In genomic region chr15:27480333-27481015, GRCm38 (mm10) we compare ENCODE assay signal across 22 mouse cellular contexts. TPM values are rescaled to one million over a fixed set of nuclear protein-coding genes. Genes with fewer than 3 reads are reported as not detected.
DNase-seq lines count a peak whose midpoint lies in the region; ATAC-seq and TF ChIP-seq lines count a peak whose summit lies in the region.
"Had no signal": no experiment of that assay in that cellular context is flagged by ENCODE, and none has a peak within 500 bp of the region (broad histone marks: within the 10 kb centered on the region; RNA-seq: fewer than 3 reads in every experiment).

No protein-coding gene starts in this region.

- H3K27me3 ChIP-seq in heart, embryonic 10.5 days (ENCODE audit: insufficient read depth, poor library complexity, severe bottlenecking): no peaks in the 10 kb centered on the region
- no peaks in the 10 kb centered on the region for H3K27me3 ChIP-seq in heart, embryonic 11.5 days (ENCODE audit: control insufficient read depth, insufficient read depth, low read length)
- H3K27me3 ChIP-seq: CH12.LX; embryonic facial prominence, embryonic 12.5 days; limb, embryonic 15.5 days; midbrain, embryonic 12.5 days; stomach, embryonic 15.5 days had no signal

- TF ChIP-seq CTCF in layer of hippocampus, adult 2 months (conservative IDR thresholded peaks at IDR 0.05): no peak

- no peaks in the 10 kb centered on the region for H3K9me3 ChIP-seq in heart, embryonic 10.5 days
- H3K9me3 ChIP-seq in heart, embryonic 11.5 days (replicated peaks; ENCODE audit: control insufficient read depth, low read length): no peaks in the 10 kb centered on the region
- H3K9me3 ChIP-seq: embryonic facial prominence, embryonic 12.5 days; limb, embryonic 15.5 days; midbrain, embryonic 12.5 days; stomach, embryonic 15.5 days had no signal

- 71% methylated on average over 4 of the region's 4 CpGs for WGBS in heart, embryonic 10.5 days
- WGBS in heart, embryonic 11.5 days (ENCODE audit: insufficient replicate concordance): 70% methylated on average over 4 of the region's 4 CpGs

- no peak overlapping the region for H3K4me2 ChIP-seq in heart, embryonic 11.5 days
- H3K4me2 ChIP-seq: embryonic facial prominence, embryonic 12.5 days; limb, embryonic 15.5 days; midbrain, embryonic 12.5 days; stomach, embryonic 15.5 days had no signal

- H3K9ac ChIP-seq in heart, embryonic 11.5 days (ENCODE audit: low read depth, low read length): no peak overlapping the region
- H3K9ac ChIP-seq: embryonic facial prominence, embryonic 12.5 days; limb, embryonic 15.5 days; liver, postnatal 0 days; midbrain, embryonic 12.5 days; stomach, embryonic 15.5 days had no signal

- peak overlapping the region; percentile 33; the same call in 1 of the 2 replicates for H3K27ac ChIP-seq in heart, embryonic 10.5 days
- no peak overlapping the region for H3K27ac ChIP-seq in heart, embryonic 11.5 days (ENCODE audit: low read depth, low read length)
- peak overlapping the region; percentile 78 for H3K27ac ChIP-seq in layer of hippocampus, adult 2 months
- H3K27ac ChIP-seq: embryonic facial prominence, embryonic 12.5 days; kidney, postnatal 0 days; limb, embryonic 15.5 days; midbrain, embryonic 12.5 days; stomach, embryonic 15.5 days had no signal

- peak; percentile 41 for DNase-seq in cerebellum, adult 9-11 months
- DNase-seq in cerebellum, postnatal 36 days: no peak
- no peak for DNase-seq in heart, embryonic 10.5 days (ENCODE audit: low spot score)
- no peak for DNase-seq in layer of hippocampus, adult 2 months (ENCODE audit: low spot score in 2 of 2)
- DNase-seq in layer of hippocampus, adult 9-10 months (ENCODE audit: low spot score): no peak
- DNase-seq in brain, adult 2 months (ENCODE audit: low read depth, low spot score): peak; percentile 68
- DNase-seq: adrenal gland, postnatal 25 days; gastrocnemius, postnatal 36 days; kidney, adult 18-20 months; layer of hippocampus, postnatal 36 days; liver, postnatal 0 days; lung, postnatal 10 days; right cerebral cortex, postnatal 25 days had no signal

- no peak for ATAC-seq in heart, embryonic 11.5 days (replicated peaks; ENCODE audit: insufficient number of reproducible peaks, low FRiP score, low TSS enrichment)
- ATAC-seq: forebrain, embryonic 14.5 days; liver, postnatal 0 days had no signal

- peaks cover 46% of the 10 kb centered on the region for H3K4me1 ChIP-seq in heart, embryonic 10.5 days
- peaks cover 30% of the 10 kb centered on the region for H3K4me1 ChIP-seq in heart, embryonic 11.5 days (ENCODE audit: control insufficient read depth, insufficient read depth, low read length)

- no peaks in the 10 kb centered on the region for H3K36me3 ChIP-seq in heart, embryonic 10.5 days
- H3K36me3 ChIP-seq in heart, embryonic 11.5 days (ENCODE audit: control insufficient read depth, insufficient read depth, low read length): no peaks in the 10 kb centered on the region
- H3K36me3 ChIP-seq: embryonic facial prominence, embryonic 12.5 days; limb, embryonic 15.5 days; midbrain, embryonic 12.5 days; stomach, embryonic 15.5 days had no signal

- H3K4me3 ChIP-seq in heart, embryonic 10.5 days: no peak overlapping the region
- H3K4me3 ChIP-seq in heart, embryonic 11.5 days (ENCODE audit: low read depth, low read length): no peak overlapping the region
- H3K4me3 ChIP-seq in layer of hippocampus, adult 2 months: no peak overlapping the region
- H3K4me3 ChIP-seq: embryonic facial prominence, embryonic 12.5 days; erythroblast, embryonic 14.5 days; limb, embryonic 15.5 days; midbrain, embryonic 12.5 days; stomach, embryonic 15.5 days had no signal

RNA-seq across cellular contexts. Expression of gene Ank, which starts 14.0 kb away (rescaled TPM):
- polyA plus RNA-seq in heart, embryonic 10.5 days (2016; fragmentation: Nextera tagmentation; extraction: Ambion mirVana): 8.4 and 11.0 TPM in 2 replicates
- 11.9 and 13.5 TPM in 2 replicates for polyA plus RNA-seq in heart, embryonic 11.5 days (2014; fragmentation: Nextera tagmentation; extraction: Ambion mirVana)
- total RNA-seq in layer of hippocampus, adult 2 months (2021): 100 to 1,000 TPM; 160 TPM

Comparison
In these comparisons a context has a peak if more than half of its experiments do, and no peak if none do; other contexts are left out.
1. DNase-seq: peak in cerebellum, adult 9-11 months (single experiment) and brain, adult 2 months (single experiment); none in cerebellum, postnatal 36 days (0 of 2), heart, embryonic 10.5 days (single experiment), layer of hippocampus, adult 2 months (0 of 2) and layer of hippocampus, adult 9-10 months (single experiment).